Mouse (Mus musculus) midbrain, embryonic 15.5 days (tissue): ENCODE measurements at regions not wholly inside any gene's neighbourhood (a gene's known extent, or its start where the extent isn't known, plus 50 kb on each side); places are given as distances from the start of the nearest gene placed in this dataset.
"Not testable (repeated sequence)": the region's sequence is repeated elsewhere in the genome, so short reads cannot be mapped to it uniquely, and the experiment has no call there.

Experiments
- ATAC-seq: fragments of 200-750 bp; cut with Nextera tagmentation; replicated peaks from 2 replicates; pipeline ENCODE4 v1.8.0; 2017; ENCODE audit warnings: moderate TSS enrichment
- H3K27ac ChIP-seq: fragments of 300-500 bp; sonication (generic); 2 replicates; pipeline ENCODE4 v1.5.1; 2015; ENCODE audit warnings: mild to moderate bottlenecking, inconsistent platforms
- H3K27me3 ChIP-seq: fragments of 300-500 bp; sonication (generic); replicated peaks from 2 replicates; pipeline ENCODE4 v1.6.1; 2015; ENCODE audit warnings: inconsistent platforms
- H3K36me3 ChIP-seq: fragments of 300-500 bp; sonication (generic); replicated peaks from 2 replicates; pipeline ENCODE4 v1.6.1; 2015; ENCODE audit warnings: inconsistent platforms
- H3K4me1 ChIP-seq: fragments of 300-500 bp; sonication (generic); 2 replicates; pipeline ENCODE4 v1.6.1; 2015; ENCODE audit warnings: inconsistent platforms
- H3K4me2 ChIP-seq: fragments of 300-500 bp; sonication (generic); 2 replicates; pipeline ENCODE4 v1.6.1; 2015; ENCODE audit warnings: inconsistent platforms, mild to moderate bottlenecking, moderate library complexity
- H3K4me3 ChIP-seq: fragments of 300-500 bp; sonication (generic); 2 replicates; pipeline ENCODE4 v1.5.1; 2015; ENCODE audit warnings: mild to moderate bottlenecking, inconsistent platforms
- H3K9ac ChIP-seq: fragments of 300-500 bp; sonication (generic); 2 replicates; pipeline ENCODE4 v1.6.1; 2015; ENCODE audit warnings: mild to moderate bottlenecking, inconsistent platforms
- H3K9me3 ChIP-seq: fragments of 300-500 bp; sonication (generic); 2 replicates; pipeline ENCODE4 v1.6.1; 2016; ENCODE audit warnings: inconsistent platforms
- WGBS: fragments of 180-500 bp; shearing (Covaris S2); methylation state at CpG from one replicate; pipeline ENCODE4 v1.1.7; 2015; ENCODE audit warnings: mixed read lengths; 5-methylcytosine and 5-hydroxymethylcytosine counted together

GRCm38 (mm10) chr1:137254634-137255033, 294.4 kb upstream of the Nr5a2 start:
- H3K27ac ChIP-seq, result no peak overlapping the region
- no peaks in the 10 kb centered on the region; the same call in 1 of the 2 replicates for H3K27me3 ChIP-seq
- ATAC-seq, result no peak
- 86% methylated on average over 1 of the region's 1 CpGs for WGBS
- H3K36me3 ChIP-seq, result no peaks in the 10 kb centered on the region
- H3K9ac ChIP-seq, result no peak overlapping the region
- no peak overlapping the region for H3K4me2 ChIP-seq
- 0 out of 2 replicates have a peak, but pooled peaks cover 3% of the 10 kb centered on the region for H3K4me1 ChIP-seq
- H3K4me3 ChIP-seq, result no peak overlapping the region
- H3K9me3 ChIP-seq, result no peaks in the 10 kb centered on the region

GRCm38 (mm10) chr1:137227098-137227485, 266.8 kb upstream of the Nr5a2 start:
- H3K4me2 ChIP-seq, result no peak overlapping the region
- H3K9me3 ChIP-seq, result no peaks in the 10 kb centered on the region
- no peak overlapping the region for H3K4me3 ChIP-seq
- H3K27me3 ChIP-seq, result no peaks in the 10 kb centered on the region
- H3K27ac ChIP-seq, result no peak overlapping the region
- no peaks in the 10 kb centered on the region for H3K36me3 ChIP-seq
- H3K9ac ChIP-seq, result no peak overlapping the region
- ATAC-seq, result no peak
- WGBS, result 83% methylated on average over 4 of the region's 4 CpGs
- no peaks in the 10 kb centered on the region for H3K4me1 ChIP-seq

GRCm38 (mm10) chr1:137226479-137227097, 266.3 kb upstream of the Nr5a2 start:
- 79% methylated on average over 6 of the region's 6 CpGs for WGBS
- ATAC-seq, result no peak
- H3K27ac ChIP-seq, result no peak overlapping the region
- H3K36me3 ChIP-seq, result no peaks in the 10 kb centered on the region
- no peak overlapping the region for H3K9ac ChIP-seq
- H3K4me3 ChIP-seq, result no peak overlapping the region
- H3K9me3 ChIP-seq, result no peaks in the 10 kb centered on the region
- H3K4me1 ChIP-seq, result peaks cover 4% of the 10 kb centered on the region
- no peaks in the 10 kb centered on the region for H3K27me3 ChIP-seq
- H3K4me2 ChIP-seq, result no peak overlapping the region

GRCm38 (mm10) chr1:137225418-137225817, 265.2 kb upstream of the Nr5a2 start:
- WGBS, result 22% methylated on average over 3 of the region's 3 CpGs
- Histone ChIP-seq H3K9me3 (no peaks in the 10 kb centered on the region), H3K4me2 (no peak overlapping the region), H3K36me3 (no peaks in the 10 kb centered on the region), H3K4me1 (peaks cover 10% of the 10 kb centered on the region), H3K4me3 (no peak overlapping the region), H3K9ac (no peak overlapping the region), H3K27ac (no peak overlapping the region), H3K27me3 (no peaks in the 10 kb centered on the region)
- peak; percentile 72 for ATAC-seq

- H3K27me3 ChIP-seq, result no peaks in the 10 kb centered on the region
- H3K4me2 ChIP-seq, result no peak overlapping the region
- H3K4me1 ChIP-seq, result peaks cover 10% of the 10 kb centered on the region
- ATAC-seq, result no peak
- no peak overlapping the region for H3K4me3 ChIP-seq
- H3K36me3 ChIP-seq, result no peaks in the 10 kb centered on the region
- H3K9ac ChIP-seq, result no peak overlapping the region
- H3K27ac ChIP-seq, result no peak overlapping the region
- WGBS, result 59% methylated on average over 10 of the region's 10 CpGs
- no peaks in the 10 kb centered on the region for H3K9me3 ChIP-seq
These were observed 262.8 kb upstream of the Nr5a2 start for GRCm38 (mm10) chr1:137223052-137223451.

GRCm38 (mm10) chr1:137221087-137222057, 261.1 kb upstream of the Nr5a2 start:
- peak overlapping the region; percentile 44 for H3K27ac ChIP-seq

GRCm38 (mm10) chr1:137220226-137220625, 260.0 kb upstream of the Nr5a2 start:
- H3K9ac ChIP-seq, result no peak overlapping the region
- no peak overlapping the region for H3K4me3 ChIP-seq
- H3K36me3 ChIP-seq, result no peaks in the 10 kb centered on the region
- WGBS, result 48% methylated on average over 6 of the region's 6 CpGs
- H3K4me1 ChIP-seq, result peaks cover 10% of the 10 kb centered on the region
- H3K27me3 ChIP-seq, result no peaks in the 10 kb centered on the region
- no peaks in the 10 kb centered on the region for H3K9me3 ChIP-seq
- H3K4me2 ChIP-seq, result no peak overlapping the region
- no peak for ATAC-seq
- no peak overlapping the region for H3K27ac ChIP-seq

More at GRCm38 (mm10) chr1:137221087-137222057, 261.1 kb upstream of the Nr5a2 start:
- Histone ChIP-seq H3K4me3 (peak overlapping the region; percentile 36), H3K9ac (peak overlapping the region; percentile 55), H3K36me3 (no peaks in the 10 kb centered on the region), H3K4me1 (peaks cover 10% of the 10 kb centered on the region), H3K27me3 (no peaks in the 10 kb centered on the region), H3K4me2 (peak overlapping the region; percentile 72), H3K9me3 (no peaks in the 10 kb centered on the region)
- 11% methylated on average over 25 of the region's 25 CpGs for WGBS
- ATAC-seq, result peak; percentile 65

GRCm38 (mm10) chr1:137218611-137219010, 258.4 kb upstream of the Nr5a2 start:
- Histone ChIP-seq H3K4me2 (no peak overlapping the region), H3K27ac (no peak overlapping the region), H3K9ac (no peak overlapping the region), H3K4me1 (peaks cover 10% of the 10 kb centered on the region), H3K9me3 (no peaks in the 10 kb centered on the region), H3K27me3 (no peaks in the 10 kb centered on the region), H3K4me3 (no peak overlapping the region), H3K36me3 (no peaks in the 10 kb centered on the region)
- ATAC-seq, result no peak
- 83% methylated on average over 11 of the region's 11 CpGs for WGBS

GRCm38 (mm10) chr1:137218096-137218495, 257.8 kb upstream of the Nr5a2 start:
- H3K4me2 ChIP-seq, result no peak overlapping the region
- no peaks in the 10 kb centered on the region for H3K9me3 ChIP-seq
- H3K27me3 ChIP-seq, result no peaks in the 10 kb centered on the region
- no peak overlapping the region for H3K9ac ChIP-seq
- H3K4me3 ChIP-seq, result no peak overlapping the region
- H3K27ac ChIP-seq, result no peak overlapping the region
- ATAC-seq, result no peak
- H3K36me3 ChIP-seq, result no peaks in the 10 kb centered on the region
- H3K4me1 ChIP-seq, result peaks cover 10% of the 10 kb centered on the region
- 70% methylated on average over 4 of the region's 4 CpGs for WGBS

- Histone ChIP-seq H3K27ac (no peak overlapping the region), H3K4me3 (no peak overlapping the region), H3K4me2 (no peak overlapping the region), H3K9me3 (no peaks in the 10 kb centered on the region), H3K9ac (no peak overlapping the region), H3K27me3 (no peaks in the 10 kb centered on the region), H3K4me1 (peaks cover 10% of the 10 kb centered on the region), H3K36me3 (no peaks in the 10 kb centered on the region)
- no peak for ATAC-seq
- 95% methylated on average over 5 of the region's 5 CpGs for WGBS
These were observed 257.0 kb upstream of the Nr5a2 start for GRCm38 (mm10) chr1:137217206-137217605.

- not testable (repeated sequence) for H3K36me3 ChIP-seq
These were observed 254.1 kb upstream of the Nr5a2 start for GRCm38 (mm10) chr1:137214328-137214727.

GRCm38 (mm10) chr1:137213717-137214116, 253.5 kb upstream of the Nr5a2 start:
- Histone ChIP-seq H3K9me3 (no peaks in the 10 kb centered on the region), H3K9ac (no peak overlapping the region), H3K4me3 (no peak overlapping the region), H3K27me3 (no peaks in the 10 kb centered on the region), H3K36me3 (no peaks in the 10 kb centered on the region), H3K4me1 (no peaks in the 10 kb centered on the region), H3K27ac (no peak overlapping the region), H3K4me2 (no peak overlapping the region)
- no peak for ATAC-seq
- 88% methylated on average over 5 of the region's 5 CpGs for WGBS

More at GRCm38 (mm10) chr1:137214328-137214727, 254.1 kb upstream of the Nr5a2 start:
- not testable (repeated sequence) for H3K4me1 ChIP-seq, H3K27me3 ChIP-seq, ATAC-seq, H3K9ac ChIP-seq, H3K27ac ChIP-seq, H3K9me3 ChIP-seq, H3K4me3 ChIP-seq, H3K4me2 ChIP-seq
- 93% methylated on average over 1 of the region's 1 CpGs for WGBS
